Mouse (Mus musculus) heart, embryonic 10.5 days (tissue): ENCODE results near the gene Bloc1s1. TPM values are rescaled to one million over a fixed set of nuclear protein-coding genes. Genes with fewer than 3 reads are reported as not detected.

Source experiments
- DNase-seq: peaks from one replicate; pipeline ENCODE4 v3.0.0-alpha.2; 2017; ENCODE audit warnings: low spot score
- H3K27ac ChIP-seq: fragments of 300-500 bp; sonication (generic); 2 replicates; pipeline ENCODE4 v1.5.1; 2016; ENCODE audit warnings: mild to moderate bottlenecking
- H3K27me3 ChIP-seq: fragments of 300-500 bp; sonication (generic); 2 replicates; pipeline ENCODE4 v1.6.1; 2016; ENCODE audit warnings: mild to moderate bottlenecking; ENCODE audit not compliant: poor library complexity, insufficient read depth, severe bottlenecking
- H3K36me3 ChIP-seq: fragments of 300-500 bp; sonication (generic); 2 replicates; pipeline ENCODE4 v1.6.1; 2016; ENCODE audit warnings: mild to moderate bottlenecking, moderate library complexity
- H3K4me1 ChIP-seq: fragments of 300-500 bp; sonication (generic); 2 replicates; pipeline ENCODE4 v1.6.1; 2016; ENCODE audit warnings: mild to moderate bottlenecking
- H3K4me3 ChIP-seq: fragments of 300-500 bp; sonication (generic); 2 replicates; pipeline ENCODE4 v1.5.1; 2016; ENCODE audit warnings: mild to moderate bottlenecking, moderate library complexity
- H3K9me3 ChIP-seq: fragments of 300-500 bp; sonication (generic); 2 replicates; pipeline ENCODE4 v1.6.1; 2016; ENCODE audit warnings: mild to moderate bottlenecking, moderate library complexity
- WGBS: fragments of 180-500 bp; shearing (Covaris S2); methylation state at CpG from one replicate; pipeline ENCODE4 v1.1.7; 2016; 5-methylcytosine and 5-hydroxymethylcytosine counted together
- polyA plus RNA-seq: library from polyadenylated mRNA; unstranded; fragments of >200 nt; fragmentation: Nextera tagmentation; extraction: Ambion mirVana; gene quantifications from 2 replicates; pipeline ENCODE4 v1.2.1, GENCODE M21; 2016

Gene Bloc1s1
- polyA plus RNA-seq, 1 experiment from 2014 or later: 194 TPM

DNA sequence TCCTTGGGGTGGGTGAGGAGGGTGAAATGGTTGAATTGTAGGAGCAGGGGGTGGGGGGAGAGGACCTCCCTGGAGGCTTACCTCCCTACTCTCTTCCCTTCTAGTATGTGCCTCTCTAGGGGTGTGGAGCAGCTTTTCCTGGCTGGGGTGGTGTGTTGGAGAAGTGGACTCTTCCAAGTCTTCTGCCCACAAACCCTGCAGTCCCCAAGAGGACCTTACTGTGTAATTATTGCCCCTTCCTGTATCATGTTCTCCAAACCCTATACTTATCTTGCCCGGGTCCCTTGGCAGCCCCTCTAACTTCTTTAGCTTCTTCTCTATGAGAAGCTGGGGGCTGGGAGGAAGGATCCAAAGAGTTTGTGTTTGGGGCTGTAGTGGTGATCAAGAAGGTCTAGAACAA is 27.0 kb downstream of the Bloc1s1 start:
- Histone ChIP-seq H3K27ac (no peak overlapping the region), H3K9me3 (no peaks in the 10 kb centered on the region), H3K36me3 (no peaks in the 10 kb centered on the region), H3K4me1 (peaks cover 16% of the 10 kb centered on the region; the same call in 1 of the 2 replicates), H3K27me3 (peaks cover 27% of the 10 kb centered on the region), H3K4me3 (no peak overlapping the region)
- 38% methylated on average over 1 of the region's 1 CpGs for WGBS
- no peak for DNase-seq

DNA sequence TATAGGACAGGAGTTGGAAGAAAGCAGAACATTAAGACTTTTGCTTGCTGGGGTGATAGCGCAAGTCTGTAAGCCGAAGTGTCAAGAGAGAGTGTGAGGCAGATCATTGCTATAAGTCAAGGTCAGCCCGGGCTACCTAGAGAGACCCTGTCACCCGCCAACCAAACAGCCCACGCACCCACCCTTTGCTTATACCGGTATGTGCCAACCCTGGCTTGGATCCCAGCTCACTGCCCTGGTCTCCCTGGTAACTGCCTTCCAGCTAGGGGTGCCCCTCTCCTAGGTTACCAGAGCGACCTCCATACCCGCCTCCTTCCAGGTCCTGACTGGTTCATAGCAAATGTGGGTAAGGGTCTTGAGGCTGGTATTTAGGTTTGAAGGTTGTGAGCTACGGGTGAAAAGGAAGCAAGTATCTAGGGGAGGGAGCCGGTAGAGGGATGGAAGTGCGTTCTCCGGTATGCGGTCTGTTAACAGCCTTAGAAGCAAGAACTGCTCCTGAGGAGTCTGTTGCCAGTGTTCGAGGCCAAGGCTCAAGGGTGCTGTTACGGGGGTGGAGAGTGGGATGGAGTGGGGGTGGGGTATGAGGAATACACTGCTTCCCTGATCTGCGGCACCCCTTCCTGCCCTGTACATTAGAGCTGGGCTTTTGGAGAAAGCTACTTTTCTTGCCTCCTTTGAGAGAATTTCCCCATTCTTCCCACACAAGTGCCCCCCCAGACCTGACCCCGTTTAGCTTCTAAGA is 27.7 kb downstream of the Bloc1s1 start:
- H3K4me1 ChIP-seq: peaks cover 16% of the 10 kb centered on the region; the same call in 1 of the 2 replicates
- 3% methylated on average over 17 of the region's 17 CpGs for WGBS
- no peak for DNase-seq

DNA sequence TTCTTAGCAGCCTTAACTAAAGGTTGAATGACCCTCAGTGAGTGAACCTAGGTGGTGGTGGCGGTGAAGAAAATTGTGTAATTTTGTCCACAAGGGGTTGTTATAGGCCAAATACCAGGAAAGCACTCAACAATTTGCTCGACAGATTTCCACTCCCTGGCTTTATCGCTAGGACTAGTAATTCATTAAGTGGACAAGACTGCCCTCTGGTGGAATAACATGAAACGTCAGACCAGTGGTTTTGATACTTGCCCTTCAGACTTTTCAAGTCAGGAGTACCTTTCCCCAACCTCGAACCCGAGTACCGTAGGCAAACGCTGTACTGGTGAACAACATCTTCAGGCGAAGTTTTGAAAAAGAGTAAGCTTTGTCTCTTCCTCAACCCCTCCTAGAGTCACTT is 28.4 kb downstream of the Bloc1s1 start:
- Histone ChIP-seq H3K9me3 (no peaks in the 10 kb centered on the region), H3K36me3 (no peaks in the 10 kb centered on the region), H3K27me3 (peaks cover 27% of the 10 kb centered on the region), H3K27ac (no peak overlapping the region), H3K4me3 (peak overlapping the region; percentile 42), H3K4me1 (peaks cover 22% of the 10 kb centered on the region; the same call in 1 of the 2 replicates)
- DNase-seq: no peak
- under 1% methylated on average over 9 of the region's 9 CpGs for WGBS

More for the DNA sequence above, 27.7 kb downstream of the Bloc1s1 start:
- Histone ChIP-seq H3K27me3 (peaks cover 27% of the 10 kb centered on the region), H3K36me3 (no peaks in the 10 kb centered on the region), H3K27ac (0 out of 2 replicates have a peak overlapping the region, but pooled peaks have one; percentile 36), H3K9me3 (no peaks in the 10 kb centered on the region), H3K4me3 (peak overlapping the region; percentile 42)

DNA sequence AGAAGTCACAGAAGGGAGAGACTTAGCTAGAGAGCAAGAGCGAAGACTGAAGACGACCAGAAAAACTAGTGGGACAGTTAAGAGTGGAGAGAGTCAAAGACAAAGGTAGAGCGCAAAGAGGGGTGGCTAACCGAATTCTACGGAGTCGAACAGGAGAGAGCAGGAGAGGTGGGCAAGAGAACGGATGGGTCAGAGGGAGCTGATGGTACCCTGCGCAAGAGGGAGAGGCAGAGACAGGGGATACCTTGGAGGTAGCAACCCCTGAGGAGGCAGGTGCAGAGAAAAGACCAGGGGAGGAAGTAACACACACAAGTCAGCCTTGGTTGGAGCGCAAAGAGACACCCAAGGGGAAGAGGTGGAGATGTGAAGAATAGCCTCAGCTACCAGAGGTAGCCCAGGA is 31.6 kb downstream of the Bloc1s1 start:
- no peak for DNase-seq
- under 1% methylated on average over 9 of the region's 9 CpGs for WGBS

DNA sequence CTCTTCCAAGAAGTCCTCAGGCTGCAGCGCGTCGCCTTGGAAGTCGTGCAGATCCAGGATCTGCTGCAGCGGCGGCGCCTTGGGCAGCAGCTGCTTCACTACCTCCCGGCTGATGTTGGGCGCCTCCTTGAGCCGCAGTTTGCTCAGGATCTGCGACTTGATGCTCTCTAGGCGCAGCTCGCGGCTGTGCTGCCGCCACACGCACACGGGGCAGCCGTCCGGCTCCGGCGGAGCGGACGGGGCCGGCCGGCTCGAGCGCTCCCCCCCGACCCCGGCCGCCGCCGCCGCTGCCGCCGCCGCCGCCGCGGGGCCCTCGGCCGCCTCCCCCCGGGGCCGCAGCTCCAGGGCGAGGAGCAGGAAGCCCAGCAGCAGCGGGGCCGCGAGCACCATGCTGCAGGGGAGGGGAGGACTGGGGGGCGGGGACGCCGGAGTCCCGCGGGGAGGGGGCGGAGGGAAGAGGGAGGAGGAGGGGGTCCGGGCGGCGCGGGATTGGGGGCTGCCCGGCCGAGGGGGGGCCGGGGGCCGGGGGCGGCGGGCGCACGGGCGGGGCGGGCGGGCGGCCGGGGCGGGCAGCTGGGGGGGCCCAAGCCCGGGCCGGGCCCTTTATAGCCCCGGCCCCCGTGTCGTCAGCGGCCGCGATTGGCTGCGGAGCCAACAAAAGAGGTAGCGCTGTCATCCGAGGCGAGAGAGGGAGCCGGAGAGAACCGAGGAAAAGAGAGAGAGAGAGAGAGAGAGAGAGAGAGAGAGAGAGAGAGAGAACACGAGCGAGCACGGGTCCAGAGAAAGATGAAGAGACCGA is 32.3 kb downstream of the Bloc1s1 start, which contains the start of gene Gdf11:
Gene Gdf11 (minus strand): TSS at position 423 of the 799 bp plus-strand sequence.
- under 1% methylated on average over 65 of the region's 89 CpGs for WGBS

More for the DNA sequence above, 31.6 kb downstream of the Bloc1s1 start:
- Histone ChIP-seq H3K27ac (peak overlapping the region; percentile 90), H3K36me3 (peaks cover 7% of the 10 kb centered on the region; the same call in 1 of the 2 replicates), H3K27me3 (peaks cover 22% of the 10 kb centered on the region), H3K9me3 (no peaks in the 10 kb centered on the region), H3K4me1 (peaks cover 49% of the 10 kb centered on the region), H3K4me3 (peak overlapping the region; percentile 72)

DNA sequence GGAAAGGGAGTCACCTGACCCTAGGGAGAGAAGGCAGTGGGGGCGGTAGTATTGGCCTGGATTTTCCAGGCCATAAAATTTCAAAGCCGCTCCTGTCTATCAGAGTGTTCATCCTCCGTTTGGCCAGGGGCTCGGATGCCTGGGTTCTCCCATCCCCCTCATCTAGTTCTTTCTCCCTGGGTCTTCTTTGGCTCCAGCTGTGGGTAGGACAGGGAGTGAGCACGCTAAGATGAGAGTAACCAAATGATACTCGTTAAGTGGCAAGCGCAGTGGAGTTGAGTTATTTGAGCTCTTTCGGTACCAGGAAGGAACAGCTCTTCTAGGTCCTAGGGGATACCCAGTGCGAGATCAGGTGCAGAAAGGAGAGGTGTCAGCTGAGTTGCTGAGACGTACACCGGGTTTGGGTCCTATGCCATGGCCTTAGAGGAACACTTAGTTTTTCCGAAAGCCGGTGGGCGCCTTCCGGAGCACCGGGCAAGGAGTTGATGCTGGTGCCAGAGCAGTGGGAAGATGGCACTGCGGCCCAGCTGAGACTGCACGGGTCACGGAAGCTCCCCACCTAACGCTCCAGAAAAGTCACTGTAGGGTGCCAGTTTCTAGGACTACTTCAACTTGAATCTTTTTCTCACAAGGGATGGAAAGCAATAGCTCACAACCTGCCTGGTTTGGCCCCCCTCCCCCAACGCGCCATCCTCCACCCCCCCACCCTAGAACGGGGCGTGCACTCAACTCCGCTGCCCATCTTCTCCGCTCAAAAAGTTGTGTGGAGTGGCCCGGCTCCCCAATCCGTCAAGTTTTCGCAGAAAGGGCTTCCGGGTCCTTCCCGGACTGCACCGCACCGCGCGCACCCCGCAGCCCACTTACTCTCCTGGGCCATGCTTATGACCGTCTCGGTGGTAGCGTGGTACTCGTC is 33.2 kb downstream of the Bloc1s1 start:
- peak overlapping the region; percentile 72 for H3K4me3 ChIP-seq
- H3K27ac ChIP-seq: peak overlapping the region; percentile 90
- no peak for DNase-seq
- H3K36me3 ChIP-seq: peaks cover 21% of the 10 kb centered on the region; the same call in 1 of the 2 replicates
- peaks cover 59% of the 10 kb centered on the region for H3K4me1 ChIP-seq
- WGBS: under 1% methylated on average over 40 of the region's 40 CpGs
- H3K9me3 ChIP-seq: no peaks in the 10 kb centered on the region
- peaks cover 5% of the 10 kb centered on the region; the same call in 1 of the 2 replicates for H3K27me3 ChIP-seq

More for the DNA sequence above, 32.3 kb downstream of the Bloc1s1 start, which contains the start of gene Gdf11:
- Histone ChIP-seq H3K4me1 (peaks cover 57% of the 10 kb centered on the region), H3K9me3 (no peaks in the 10 kb centered on the region), H3K27me3 (peaks cover 14% of the 10 kb centered on the region), H3K4me3 (peak within 1 kb of the TSS; percentile 72), H3K36me3 (peaks cover 12% of the 10 kb centered on the region; the same call in 1 of the 2 replicates), H3K27ac (peak within 1 kb of the TSS; percentile 90)
- DNase-seq: no peak

DNA sequence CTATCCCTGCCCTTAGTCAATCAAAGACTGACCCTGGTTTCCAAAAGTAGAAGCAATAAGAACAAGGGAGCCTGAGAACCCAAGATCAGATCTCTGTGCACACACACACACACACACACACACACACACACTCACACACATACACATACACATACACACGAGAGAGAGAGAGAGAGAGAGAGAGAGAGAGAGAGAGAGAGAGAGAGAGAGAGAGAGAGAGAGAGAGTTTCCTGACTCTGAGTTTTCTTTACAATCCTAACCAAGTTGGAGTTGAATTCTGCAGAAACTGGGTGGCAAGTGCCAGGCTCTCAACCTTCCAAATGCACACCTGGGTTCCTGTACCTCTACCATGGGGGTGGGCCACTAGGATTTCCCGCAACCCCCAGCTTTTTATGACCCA is 34.0 kb downstream of the Bloc1s1 start:
- H3K36me3 ChIP-seq: peaks cover 29% of the 10 kb centered on the region
- H3K27ac ChIP-seq: peak overlapping the region; percentile 90
- peak overlapping the region; percentile 72 for H3K4me3 ChIP-seq
- WGBS: 67% methylated on average over 1 of the region's 2 CpGs
- H3K9me3 ChIP-seq: no peaks in the 10 kb centered on the region
- no peak for DNase-seq
- H3K4me1 ChIP-seq: peaks cover 55% of the 10 kb centered on the region
- H3K27me3 ChIP-seq: peaks cover 5% of the 10 kb centered on the region; the same call in 1 of the 2 replicates

DNA sequence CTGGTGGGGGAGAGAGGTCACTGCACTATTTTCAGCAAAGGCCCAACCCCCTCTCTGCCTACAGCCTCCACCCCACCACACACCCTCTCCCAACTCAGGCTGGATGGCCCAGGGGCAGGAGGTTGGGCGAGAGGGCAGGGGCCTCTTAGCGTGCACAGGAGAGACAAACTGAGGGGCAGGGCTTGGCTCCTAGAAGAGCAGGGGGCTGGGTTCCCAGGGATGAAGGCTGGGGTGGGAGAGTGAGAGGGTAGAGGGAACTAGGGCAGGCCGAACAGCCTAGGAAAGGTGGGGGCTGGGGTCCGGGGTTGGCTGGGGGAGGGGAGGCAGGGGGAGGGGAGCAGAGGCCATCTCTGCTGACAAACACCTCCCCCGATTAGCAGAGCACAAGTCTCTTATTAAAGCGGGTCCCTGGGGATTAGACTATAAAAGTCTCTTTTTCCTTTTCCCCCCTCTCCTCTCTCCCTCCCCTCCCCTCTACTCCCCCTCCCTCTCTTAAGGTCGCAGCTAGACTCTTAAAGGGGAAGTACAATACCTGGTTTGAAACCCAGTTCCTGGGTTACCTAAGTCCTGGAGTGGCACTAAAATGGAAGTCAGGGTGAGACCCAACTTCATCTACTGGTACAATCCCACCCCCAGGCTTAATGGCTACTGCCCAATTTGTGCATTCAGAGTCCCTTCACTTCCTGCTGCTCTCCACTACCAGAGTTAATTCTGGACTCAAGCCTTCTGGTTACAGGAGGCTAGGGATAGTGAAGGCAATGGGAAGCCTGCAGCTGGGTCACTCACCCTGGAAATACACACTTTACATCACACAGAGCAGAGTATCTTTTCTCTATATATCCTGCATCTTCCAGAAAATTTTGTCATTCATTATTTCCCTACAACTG is 34.7 kb downstream of the Bloc1s1 start:
- peaks cover 5% of the 10 kb centered on the region; the same call in 1 of the 2 replicates for H3K27me3 ChIP-seq
- peak; percentile 84 for DNase-seq
- H3K4me1 ChIP-seq: peaks cover 55% of the 10 kb centered on the region
- WGBS: 2% methylated on average over 6 of the region's 7 CpGs
- peak overlapping the region; percentile 85 for H3K27ac ChIP-seq
- no peaks in the 10 kb centered on the region for H3K9me3 ChIP-seq
- peaks cover 33% of the 10 kb centered on the region for H3K36me3 ChIP-seq
- H3K4me3 ChIP-seq: peak overlapping the region; percentile 72

DNA sequence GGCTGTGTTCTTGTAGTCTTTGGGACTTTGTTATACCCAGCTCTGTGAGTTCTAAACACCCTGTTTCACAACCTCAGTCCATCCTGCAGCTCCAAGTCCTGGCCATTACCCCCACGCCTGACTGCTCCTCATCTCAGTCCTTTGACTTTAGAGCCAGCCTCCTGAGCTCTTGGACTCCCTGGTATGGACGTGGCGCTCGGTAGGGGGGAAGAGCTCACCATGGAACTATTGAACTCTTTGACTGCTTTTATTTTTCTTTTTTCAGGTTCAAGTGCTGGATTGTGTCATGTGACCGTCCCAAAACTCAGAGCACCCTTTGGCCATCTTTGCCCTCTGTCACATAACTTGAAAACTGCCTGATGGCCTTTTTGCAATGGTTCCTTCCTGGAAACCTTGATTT is 41.8 kb downstream of the Bloc1s1 start:
- no peaks in the 10 kb centered on the region for H3K9me3 ChIP-seq
- H3K27me3 ChIP-seq: no peaks in the 10 kb centered on the region
- peaks cover 16% of the 10 kb centered on the region for H3K4me1 ChIP-seq
- WGBS: 87% methylated on average over 5 of the region's 5 CpGs
- no peak overlapping the region for H3K4me3 ChIP-seq
- H3K36me3 ChIP-seq: peaks cover 53% of the 10 kb centered on the region
- no peak overlapping the region for H3K27ac ChIP-seq
- DNase-seq: no peak

DNA sequence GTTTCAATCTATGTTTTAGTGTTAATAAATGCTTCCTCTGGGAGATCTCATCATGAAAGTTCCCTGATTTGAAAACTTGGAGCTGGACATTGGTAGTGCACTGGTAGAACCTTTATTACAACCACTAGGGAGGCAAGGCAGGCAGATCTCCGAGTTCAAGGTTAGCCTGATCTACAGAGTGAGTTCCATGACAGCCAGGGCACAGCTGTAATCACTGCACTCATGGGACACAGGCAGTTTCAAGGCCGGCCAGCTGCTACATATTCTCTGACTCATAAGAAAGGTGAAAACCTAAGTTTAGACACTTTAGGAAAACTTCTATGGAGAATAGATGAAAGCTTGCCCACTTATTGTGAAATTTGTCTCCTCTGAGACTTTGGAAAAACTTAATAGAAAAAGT is 45.0 kb downstream of the Bloc1s1 start:
- Histone ChIP-seq H3K36me3 (peaks cover 47% of the 10 kb centered on the region), H3K4me1 (no peaks in the 10 kb centered on the region), H3K27ac (no peak overlapping the region), H3K9me3 (no peaks in the 10 kb centered on the region), H3K4me3 (no peak overlapping the region), H3K27me3 (no peaks in the 10 kb centered on the region)
- WGBS: 79% methylated on average over 2 of the region's 2 CpGs
- no peak for DNase-seq

DNA sequence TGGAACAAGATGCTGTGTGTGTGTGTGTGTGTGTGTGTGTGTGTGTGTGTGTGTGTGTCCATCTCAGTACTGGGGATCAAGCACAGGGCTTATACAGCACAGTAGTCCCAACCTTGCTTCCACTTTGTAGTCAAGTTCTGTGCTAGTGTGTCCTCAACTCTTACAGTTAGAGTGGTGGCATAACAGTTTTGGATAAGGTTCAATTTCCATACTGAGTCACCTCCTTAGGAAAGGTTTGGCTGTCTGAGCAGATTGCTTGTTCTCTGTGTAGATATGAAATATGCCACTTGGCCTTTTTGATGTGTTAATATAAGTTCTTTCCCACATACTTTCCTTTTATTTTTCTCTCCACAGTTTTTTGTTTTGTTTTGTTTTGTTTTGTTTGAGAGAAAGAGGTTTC is 45.5 kb downstream of the Bloc1s1 start:
- Histone ChIP-seq H3K4me3 (no peak overlapping the region), H3K36me3 (peaks cover 50% of the 10 kb centered on the region), H3K27ac (no peak overlapping the region), H3K27me3 (no peaks in the 10 kb centered on the region), H3K4me1 (no peaks in the 10 kb centered on the region), H3K9me3 (no peaks in the 10 kb centered on the region)
- DNase-seq: no peak
